Mouse (Mus musculus) myocyte (in vitro differentiated cells): ENCODE measurements around the gene Tbk1. TPM values are rescaled to one million over a fixed set of nuclear protein-coding genes. Genes with fewer than 3 reads are reported as not detected.

ENCODE experiments used
- H3K27me3 ChIP-seq: one replicate; pipeline ENCODE4 v1.6.1; 2011; ENCODE audit not compliant: control insufficient read depth, insufficient read depth, insufficient read length
- H3K36me3 ChIP-seq: one replicate; pipeline ENCODE4 v1.6.1; 2011; ENCODE audit not compliant: control insufficient read depth, insufficient read depth
- H3K4me2 ChIP-seq: one replicate; pipeline ENCODE4 v1.6.1; 2011; ENCODE audit warnings: low read depth, control low read depth
- H3K4me3 ChIP-seq: one replicate; pipeline ENCODE4 v1.5.1; 2011; ENCODE audit warnings: mild to moderate bottlenecking, control low read depth, moderate library complexity
- H3K79me2 ChIP-seq: one replicate; pipeline ENCODE4 v1.6.1; 2011; ENCODE audit not compliant: control insufficient read depth, insufficient read depth
- H3ac ChIP-seq: one replicate; pipeline ENCODE4 v1.6.1; 2011; ENCODE audit not compliant: control insufficient read depth, insufficient read length
- CEBPB ChIP-seq: IDR thresholded peaks from 2 replicates; pipeline ENCODE4 v1.6.1; 2011; ENCODE audit warnings: mild to moderate bottlenecking, moderate library complexity; ENCODE audit not compliant: poor library complexity, insufficient read depth, severe bottlenecking
- E2F4 ChIP-seq: IDR thresholded peaks from one replicate; pipeline ENCODE4 v1.6.1; 2011; ENCODE audit warnings: mild to moderate bottlenecking, control low read depth, moderate library complexity; ENCODE audit not compliant: insufficient read depth
- MAX ChIP-seq: IDR thresholded peaks from one replicate; pipeline ENCODE4 v1.6.1; 2011; ENCODE audit warnings: low read depth, mild to moderate bottlenecking, control low read depth
- MYOD1 ChIP-seq, 3 experiments: IDR thresholded peaks; one replicate each; pipeline ENCODE4 v1.6.1; 2011; ENCODE audit warnings: control low read depth in 2 of 3, low read depth in 2 of 3, mild to moderate bottlenecking in 2 of 3, moderate library complexity in 1 of 3; ENCODE audit not compliant: insufficient read length in 2 of 3, control insufficient read depth in 1 of 3
- MYOG ChIP-seq, 3 experiments: IDR thresholded peaks; one replicate each; pipeline ENCODE4 v1.6.1; 2011; ENCODE audit warnings: control low read depth in 2 of 3, low read depth in 2 of 3, mild to moderate bottlenecking in 2 of 3; ENCODE audit not compliant: insufficient read length in 2 of 3, control insufficient read depth in 1 of 3, insufficient read depth in 1 of 3
- POLR2A ChIP-seq: IDR thresholded peaks from one replicate; pipeline ENCODE4 v1.6.1; 2011; ENCODE audit warnings: low read depth, mild to moderate bottlenecking, control low read depth, moderate library complexity; ENCODE audit not compliant: insufficient read length
- POLR2AphosphoS2 ChIP-seq: IDR thresholded peaks from one replicate; pipeline ENCODE4 v1.6.1; 2011; ENCODE audit warnings: low read depth, control low read depth; ENCODE audit not compliant: insufficient read length
- REST ChIP-seq: IDR thresholded peaks from one replicate; pipeline ENCODE4 v1.6.1; 2011; ENCODE audit warnings: mild to moderate bottlenecking, control low read depth, moderate library complexity; ENCODE audit not compliant: insufficient read depth, insufficient read length
- SRF ChIP-seq: IDR thresholded peaks from one replicate; pipeline ENCODE4 v1.6.1; 2011; ENCODE audit warnings: low read depth; ENCODE audit not compliant: control insufficient read depth, insufficient read length
- TCF12 ChIP-seq: IDR thresholded peaks from one replicate; pipeline ENCODE4 v1.6.1; 2011; ENCODE audit warnings: mild to moderate bottlenecking, control low read depth; ENCODE audit not compliant: poor library complexity, insufficient read depth, severe bottlenecking
- TCF3 ChIP-seq: IDR thresholded peaks from one replicate; pipeline ENCODE4 v1.6.1; 2011; ENCODE audit warnings: low read depth, control low read depth; ENCODE audit not compliant: insufficient read length
- USF1 ChIP-seq: IDR thresholded peaks from one replicate; pipeline ENCODE4 v1.6.1; 2011; ENCODE audit warnings: low read depth, mild to moderate bottlenecking, control low read depth, moderate library complexity
- polyA plus RNA-seq: library from polyadenylated mRNA; unstranded; fragments of >200 nt; fragmentation: generic; extraction: Trizol; gene quantifications from one replicate; pipeline ENCODE4 v1.2.1, GENCODE M21; 2012; ENCODE audit warnings: missing spikeins

Gene Tbk1
- polyA plus RNA-seq, 1 experiment = 9.0 TPM

- TF ChIP-seq SRF = no peak
- TF ChIP-seq TCF12 = no peak
- TF ChIP-seq CEBPB = no peak
- TF ChIP-seq MAX = no peak
- no peak for TF ChIP-seq POLR2A
- no peak for TF ChIP-seq TCF3
- TF ChIP-seq MYOG (IDR thresholded peaks at IDR 0.05; ENCODE audit: control insufficient read depth in 1 of 3, insufficient read depth in 1 of 3, insufficient read length in 2 of 3, low read depth in 2 of 3) = no peak
- TF ChIP-seq USF1 = no peak
- no peak for TF ChIP-seq E2F4
- no peak for TF ChIP-seq MYOD1 (IDR thresholded peaks at IDR 0.05; ENCODE audit: control insufficient read depth in 1 of 3, insufficient read length in 2 of 3, low read depth in 2 of 3)
- Histone ChIP-seq H3K36me3 (peaks cover 28% of the 10 kb centered on the region), H3ac (no peak overlapping the region), H3K4me3 (no peak overlapping the region), H3K4me2 (no peak overlapping the region), H3K79me2 (no peaks in the 10 kb centered on the region), H3K27me3 (no peaks in the 10 kb centered on the region)
These were observed 18.1 kb downstream of the Tbk1 start for GRCm38 (mm10) chr10:121568534-121568933.

GRCm38 (mm10) chr10:121568026-121568425, 18.6 kb downstream of the Tbk1 start:
- no peak overlapping the region for H3K4me3 ChIP-seq
- TF ChIP-seq POLR2AphosphoS2 = no peak
- TF ChIP-seq TCF3 = no peak
- TF ChIP-seq MYOG (IDR thresholded peaks at IDR 0.05; ENCODE audit: control insufficient read depth in 1 of 3, insufficient read depth in 1 of 3, insufficient read length in 2 of 3, low read depth in 2 of 3) = no peak
- no peak for TF ChIP-seq SRF
- no peak for TF ChIP-seq TCF12
- no peak for TF ChIP-seq POLR2A
- TF ChIP-seq USF1 = no peak
- TF ChIP-seq E2F4 = no peak
- no peak for TF ChIP-seq REST
- no peaks in the 10 kb centered on the region for H3K27me3 ChIP-seq
- H3K4me2 ChIP-seq = no peak overlapping the region
- H3K79me2 ChIP-seq = no peaks in the 10 kb centered on the region
- H3K36me3 ChIP-seq = peaks cover 31% of the 10 kb centered on the region
- no peak overlapping the region for H3ac ChIP-seq

- TF ChIP-seq MYOG (IDR thresholded peaks at IDR 0.05; ENCODE audit: control insufficient read depth in 1 of 3, insufficient read depth in 1 of 3, insufficient read length in 2 of 3, low read depth in 2 of 3) = no peak
- peaks cover 44% of the 10 kb centered on the region for H3K36me3 ChIP-seq
These were observed 22.1 kb downstream of the Tbk1 start for GRCm38 (mm10) chr10:121564447-121564846.

GRCm38 (mm10) chr10:121558231-121558630, 28.4 kb downstream of the Tbk1 start:
- Histone ChIP-seq H3K79me2 (no peaks in the 10 kb centered on the region), H3ac (no peak overlapping the region), H3K4me2 (no peak overlapping the region), H3K36me3 (peaks cover 52% of the 10 kb centered on the region), H3K4me3 (no peak overlapping the region), H3K27me3 (no peaks in the 10 kb centered on the region)
- no peak for TF ChIP-seq MYOD1 (IDR thresholded peaks at IDR 0.05; ENCODE audit: control insufficient read depth in 1 of 3, insufficient read length in 2 of 3, low read depth in 2 of 3)
- no peak for TF ChIP-seq POLR2A
- TF ChIP-seq MYOG (IDR thresholded peaks at IDR 0.05; ENCODE audit: control insufficient read depth in 1 of 3, insufficient read depth in 1 of 3, insufficient read length in 2 of 3, low read depth in 2 of 3) = no peak
- TF ChIP-seq USF1 = no peak
- no peak for TF ChIP-seq POLR2AphosphoS2
- no peak for TF ChIP-seq E2F4
- no peak for TF ChIP-seq REST

More at GRCm38 (mm10) chr10:121564447-121564846, 22.1 kb downstream of the Tbk1 start:
- Histone ChIP-seq H3K4me3 (no peak overlapping the region), H3K4me2 (no peak overlapping the region), H3K79me2 (no peaks in the 10 kb centered on the region), H3K27me3 (no peaks in the 10 kb centered on the region), H3ac (no peak overlapping the region)

GRCm38 (mm10) chr10:121556263-121556662, 30.3 kb downstream of the Tbk1 start:
- Histone ChIP-seq H3K27me3 (no peaks in the 10 kb centered on the region), H3K36me3 (peaks cover 63% of the 10 kb centered on the region), H3K4me3 (no peak overlapping the region), H3ac (no peak overlapping the region), H3K79me2 (no peaks in the 10 kb centered on the region), H3K4me2 (no peak overlapping the region)
- no peak for TF ChIP-seq MYOD1 (IDR thresholded peaks at IDR 0.05; ENCODE audit: control insufficient read depth in 1 of 3, insufficient read length in 2 of 3, low read depth in 2 of 3)
- TF ChIP-seq E2F4 = no peak
- no peak for TF ChIP-seq MAX
- no peak for TF ChIP-seq TCF3
- TF ChIP-seq TCF12 = no peak
- no peak for TF ChIP-seq REST
- TF ChIP-seq POLR2A = no peak
- TF ChIP-seq SRF = no peak
- no peak for TF ChIP-seq CEBPB
- no peak for TF ChIP-seq MYOG (IDR thresholded peaks at IDR 0.05; ENCODE audit: control insufficient read depth in 1 of 3, insufficient read depth in 1 of 3, insufficient read length in 2 of 3, low read depth in 2 of 3)
- TF ChIP-seq USF1 = no peak
- no peak for TF ChIP-seq POLR2AphosphoS2

- H3K36me3 ChIP-seq = peaks cover 56% of the 10 kb centered on the region
- no peak overlapping the region for H3ac ChIP-seq
- H3K27me3 ChIP-seq = no peaks in the 10 kb centered on the region
- TF ChIP-seq CEBPB = no peak
- TF ChIP-seq SRF = no peak
- TF ChIP-seq POLR2AphosphoS2 = no peak
- TF ChIP-seq E2F4 = no peak
- no peak for TF ChIP-seq MYOG (IDR thresholded peaks at IDR 0.05; ENCODE audit: control insufficient read depth in 1 of 3, insufficient read depth in 1 of 3, insufficient read length in 2 of 3, low read depth in 2 of 3)
- TF ChIP-seq MYOD1 (IDR thresholded peaks at IDR 0.05; ENCODE audit: control insufficient read depth in 1 of 3, insufficient read length in 2 of 3, low read depth in 2 of 3) = no peak
- no peaks in the 10 kb centered on the region for H3K79me2 ChIP-seq
- H3K4me2 ChIP-seq = no peak overlapping the region
- H3K4me3 ChIP-seq = no peak overlapping the region
These were observed 36.3 kb downstream of the Tbk1 start for GRCm38 (mm10) chr10:121550334-121550733.
